In the genomic region with DNA sequence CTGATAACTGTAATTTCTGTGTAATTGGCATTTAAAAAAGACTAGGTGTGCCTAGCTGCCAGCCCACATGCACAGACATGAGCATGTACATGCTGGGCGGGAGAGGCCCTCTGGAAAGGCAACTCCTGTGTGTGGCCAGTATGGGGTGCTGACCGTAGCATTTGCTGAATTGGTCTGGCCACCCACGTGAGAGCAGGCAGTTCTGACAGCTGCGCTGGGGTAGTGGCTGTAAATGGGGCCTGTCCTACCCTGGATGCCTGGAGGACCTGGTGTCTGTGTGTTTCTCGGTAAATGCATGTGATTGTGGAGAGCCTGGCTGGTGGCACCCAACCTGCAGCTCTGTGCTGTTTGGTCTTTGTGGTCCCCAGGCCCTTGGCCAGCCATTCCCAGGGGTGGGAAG, we compare ENCODE assay signal across 9 mouse cellular contexts.
"Had no signal": no experiment of that assay in that cellular context is flagged by ENCODE, and none has a peak within 500 bp of the region (broad histone marks: within the 10 kb centered on the region; RNA-seq: fewer than 3 reads in every experiment).

No protein-coding gene starts in this region.

- H3K9me3 ChIP-seq: limb, embryonic 12.5 days; limb, embryonic 15.5 days; neural tube, embryonic 12.5 days; neural tube, embryonic 15.5 days had no signal

- H3K36me3 ChIP-seq: limb, embryonic 12.5 days; limb, embryonic 15.5 days; neural tube, embryonic 12.5 days; neural tube, embryonic 15.5 days had no signal

- H3K27ac ChIP-seq: limb, embryonic 12.5 days; limb, embryonic 15.5 days; liver, embryonic 14.5 days; macrophage; neural tube, embryonic 12.5 days; neural tube, embryonic 15.5 days had no signal

- H3K4me2 ChIP-seq: limb, embryonic 12.5 days; limb, embryonic 15.5 days; liver, embryonic 11.5 days; lung, embryonic 14.5 days; neural tube, embryonic 12.5 days; neural tube, embryonic 15.5 days had no signal

- H3K9ac ChIP-seq: limb, embryonic 12.5 days; limb, embryonic 15.5 days; liver, embryonic 14.5 days; liver, postnatal 0 days; lung, embryonic 14.5 days; neural tube, embryonic 12.5 days; neural tube, embryonic 15.5 days had no signal

- H3K4me3 ChIP-seq: limb, embryonic 12.5 days; limb, embryonic 15.5 days; neural tube, embryonic 12.5 days; neural tube, embryonic 15.5 days had no signal
